Mouse (Mus musculus) cerebellum, adult 2 months (tissue): Measurements from ENCODE around the gene Fcgr4.

ENCODE experiments used
- CTCF ChIP-seq: fragments of 200-500 bp; IDR thresholded peaks from 2 replicates; pipeline ENCODE4 v1.5.1; 2011; ENCODE audit warnings: low read depth, mild to moderate bottlenecking, control low read depth, low read length, moderate library complexity, borderline replicate concordance; ENCODE audit not compliant: insufficient read depth
- POLR2A ChIP-seq: fragments of 200-500 bp; IDR thresholded peaks from 2 replicates; pipeline ENCODE4 v1.6.1; 2011; ENCODE audit warnings: low read length, control low read depth, borderline replicate concordance; ENCODE audit not compliant: insufficient read depth

GRCm38 (mm10) chr1:171057253-171057652 is 38.5 kb downstream of the Fcgr4 start:
- TF ChIP-seq POLR2A (no peak), CTCF (no peak)
